Mouse (Mus musculus): ENCODE results near the gene Slc10a1.

Slc10a1 gene

GRCm38 (mm10) chr12:80938642-80939041 is 29.9 kb downstream of the Slc10a1 start:
- in situ Hi-C loops (cut with MboI; ENCODE audit: low pct_unique_long_range_greater_than_20kb in 1 of 2, low sequenced_read_pairs in 2 of 2, unreplicated experiment in 1 of 2), result no loop called here

GRCm38 (mm10) chr12:80937331-80938029 is 31.0 kb downstream of the Slc10a1 start:
- in situ Hi-C loops (cut with MboI; ENCODE audit: low pct_unique_long_range_greater_than_20kb in 1 of 2, low sequenced_read_pairs in 2 of 2, unreplicated experiment in 1 of 2), result no loop called here

GRCm38 (mm10) chr12:80936751-80937150 is 31.8 kb downstream of the Slc10a1 start:
- in situ Hi-C loops (cut with MboI; ENCODE audit: low pct_unique_long_range_greater_than_20kb in 1 of 2, low sequenced_read_pairs in 2 of 2, unreplicated experiment in 1 of 2), result no loop called here

GRCm38 (mm10) chr12:80932865-80933264 is 35.6 kb downstream of the Slc10a1 start:
- in situ Hi-C loops (cut with MboI; ENCODE audit: low pct_unique_long_range_greater_than_20kb in 1 of 2, low sequenced_read_pairs in 2 of 2, unreplicated experiment in 1 of 2), result no loop called here

- in situ Hi-C loops (cut with MboI; ENCODE audit: low pct_unique_long_range_greater_than_20kb in 1 of 2, low sequenced_read_pairs in 2 of 2, unreplicated experiment in 1 of 2), result no loop called here
Measured at GRCm38 (mm10) chr12:80931402-80932140, 36.9 kb downstream of the Slc10a1 start.

GRCm38 (mm10) chr12:80930141-80930540 is 38.4 kb downstream of the Slc10a1 start:
- in situ Hi-C loops (cut with MboI; ENCODE audit: low pct_unique_long_range_greater_than_20kb in 1 of 2, low sequenced_read_pairs in 2 of 2, unreplicated experiment in 1 of 2), result no loop called here

GRCm38 (mm10) chr12:80928881-80929280 is 39.6 kb downstream of the Slc10a1 start:
- in situ Hi-C loops (cut with MboI; ENCODE audit: low pct_unique_long_range_greater_than_20kb in 1 of 2, low sequenced_read_pairs in 2 of 2, unreplicated experiment in 1 of 2), result no loop called here

GRCm38 (mm10) chr12:80927518-80927917 is 41.0 kb downstream of the Slc10a1 start:
- in situ Hi-C loops (cut with MboI; ENCODE audit: low pct_unique_long_range_greater_than_20kb in 1 of 2, low sequenced_read_pairs in 2 of 2, unreplicated experiment in 1 of 2), result no loop called here

- in situ Hi-C loops (cut with MboI; ENCODE audit: low pct_unique_long_range_greater_than_20kb in 1 of 2, low sequenced_read_pairs in 2 of 2, unreplicated experiment in 1 of 2), result no loop called here
Measured at GRCm38 (mm10) chr12:80926550-80926949, 42.0 kb downstream of the Slc10a1 start.

GRCm38 (mm10) chr12:80925919-80926318 is 42.6 kb downstream of the Slc10a1 start:
- in situ Hi-C loops (cut with MboI; ENCODE audit: low pct_unique_long_range_greater_than_20kb in 1 of 2, low sequenced_read_pairs in 2 of 2, unreplicated experiment in 1 of 2), result no loop called here

- in situ Hi-C loops (cut with MboI; ENCODE audit: low pct_unique_long_range_greater_than_20kb in 1 of 2, low sequenced_read_pairs in 2 of 2, unreplicated experiment in 1 of 2), result no loop called here
Measured at GRCm38 (mm10) chr12:80924205-80924604, 44.3 kb downstream of the Slc10a1 start.

- in situ Hi-C loops (cut with MboI; ENCODE audit: low pct_unique_long_range_greater_than_20kb in 1 of 2, low sequenced_read_pairs in 2 of 2, unreplicated experiment in 1 of 2), result no loop called here
Measured at GRCm38 (mm10) chr12:80923602-80924001, 44.9 kb downstream of the Slc10a1 start.

- in situ Hi-C loops (cut with MboI; ENCODE audit: low pct_unique_long_range_greater_than_20kb in 1 of 2, low sequenced_read_pairs in 2 of 2, unreplicated experiment in 1 of 2), result no loop called here
Measured at GRCm38 (mm10) chr12:80922869-80923268, 45.6 kb downstream of the Slc10a1 start.

- in situ Hi-C loops (cut with MboI; ENCODE audit: low pct_unique_long_range_greater_than_20kb in 1 of 2, low sequenced_read_pairs in 2 of 2, unreplicated experiment in 1 of 2), result no loop called here
Measured at GRCm38 (mm10) chr12:80921301-80921700, 47.2 kb downstream of the Slc10a1 start.

- in situ Hi-C loops (cut with MboI; ENCODE audit: low pct_unique_long_range_greater_than_20kb in 1 of 2, low sequenced_read_pairs in 2 of 2, unreplicated experiment in 1 of 2), result no loop called here
Measured at GRCm38 (mm10) chr12:80917764-80918163, 50.7 kb downstream of the Slc10a1 start.

- in situ Hi-C loops (cut with MboI; ENCODE audit: low pct_unique_long_range_greater_than_20kb in 1 of 2, low sequenced_read_pairs in 2 of 2, unreplicated experiment in 1 of 2), result no loop called here
Measured at GRCm38 (mm10) chr12:80909631-80910030, 58.9 kb downstream of the Slc10a1 start.
